Mouse (Mus musculus): Measurements from ENCODE around the gene Nelfb. TPM values are rescaled to one million over a fixed set of nuclear protein-coding genes. Genes with fewer than 3 reads are reported as not detected.

Gene Nelfb
- total RNA-seq, 2 experiments from 2014 or later = 18.2 to 19.5 TPM

DNA sequence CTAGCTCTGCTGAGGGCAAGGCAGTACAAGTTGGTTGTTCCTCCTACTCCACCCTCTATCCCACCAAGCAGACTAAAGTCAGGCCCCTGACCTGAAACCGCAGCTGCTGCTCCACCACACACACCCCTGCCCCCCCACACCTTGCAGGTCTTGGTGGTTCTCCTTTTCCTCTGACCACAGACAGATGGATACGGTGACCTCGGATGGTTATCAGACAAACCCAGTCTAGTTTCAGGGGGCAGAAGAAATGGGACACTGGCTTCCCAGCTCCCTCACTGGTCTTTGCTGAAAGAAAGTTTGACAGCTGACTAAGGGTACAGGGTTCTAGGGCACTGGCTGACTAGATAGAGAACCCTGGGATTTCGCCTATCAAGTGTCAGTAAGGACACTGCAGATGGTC lies 22.1 kb upstream of the Nelfb start:
- intact Hi-C loops (cut with DNase I) = no loop called here
- no peak for DNase-seq

DNA sequence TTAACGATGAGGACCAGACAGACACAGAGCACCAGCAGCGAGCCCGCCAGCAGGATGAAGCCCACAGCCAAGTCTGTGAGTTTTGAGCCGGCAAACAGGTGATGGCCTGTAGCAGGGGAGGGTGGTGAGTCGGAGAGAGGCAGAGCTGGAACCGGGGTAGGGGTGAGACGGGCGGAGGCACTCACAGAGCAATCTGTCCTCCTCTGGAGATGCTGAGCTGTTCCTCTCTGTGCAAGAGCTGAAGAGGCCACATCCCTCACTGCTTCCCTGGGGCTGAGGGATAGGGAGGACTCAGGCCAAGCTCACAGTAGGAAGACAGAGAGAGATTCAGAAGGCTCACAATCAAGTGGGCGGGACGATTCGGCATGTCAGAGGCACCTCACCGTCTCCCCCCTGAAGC lies 19.7 kb upstream of the Nelfb start:
- no peak for DNase-seq
- intact Hi-C loops (cut with DNase I) = no loop called here

DNA sequence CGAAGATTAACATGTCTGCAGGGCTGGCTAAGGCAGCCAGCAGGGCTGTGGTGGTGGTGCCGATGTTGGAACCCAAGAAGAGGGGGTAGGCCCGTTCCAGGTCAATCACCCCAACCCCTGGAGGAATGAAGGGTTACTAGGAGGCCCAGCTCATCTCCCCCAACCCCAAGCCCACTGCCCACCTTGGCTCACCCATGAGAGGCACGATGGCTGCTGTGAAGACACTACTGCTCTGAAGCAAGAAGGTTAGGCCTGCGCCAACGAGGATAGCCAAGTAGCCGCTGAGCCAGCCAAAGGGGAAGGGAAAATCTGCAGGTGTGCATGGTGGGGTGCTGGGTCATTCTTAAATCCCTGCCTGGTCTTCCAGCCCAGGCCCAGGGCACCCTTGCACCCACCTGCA lies 19.3 kb upstream of the Nelfb start:
- intact Hi-C loops (cut with DNase I) = no loop called here
- no peak for DNase-seq

DNA sequence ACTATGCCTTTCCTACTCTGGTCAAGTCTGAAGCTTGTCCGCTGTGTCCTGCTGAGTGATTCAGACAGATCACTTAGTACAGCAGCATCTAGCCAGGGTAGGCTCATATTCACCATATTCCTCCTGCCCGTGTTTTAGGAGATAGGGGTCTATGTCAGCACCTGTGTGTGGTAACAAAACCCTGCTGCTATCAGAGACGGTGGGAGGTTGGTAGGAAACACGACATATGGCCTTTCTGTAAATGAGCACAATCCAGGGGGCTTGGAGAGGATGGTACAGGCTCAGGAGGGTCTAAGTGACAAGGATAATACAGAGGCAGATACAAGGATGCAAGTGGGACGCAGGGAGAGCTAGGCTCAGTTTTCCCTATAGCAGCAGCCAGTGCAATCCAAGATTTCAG lies 18.3 kb upstream of the Nelfb start:
- no peak for DNase-seq
- intact Hi-C loops (cut with DNase I) = no loop called here

DNA sequence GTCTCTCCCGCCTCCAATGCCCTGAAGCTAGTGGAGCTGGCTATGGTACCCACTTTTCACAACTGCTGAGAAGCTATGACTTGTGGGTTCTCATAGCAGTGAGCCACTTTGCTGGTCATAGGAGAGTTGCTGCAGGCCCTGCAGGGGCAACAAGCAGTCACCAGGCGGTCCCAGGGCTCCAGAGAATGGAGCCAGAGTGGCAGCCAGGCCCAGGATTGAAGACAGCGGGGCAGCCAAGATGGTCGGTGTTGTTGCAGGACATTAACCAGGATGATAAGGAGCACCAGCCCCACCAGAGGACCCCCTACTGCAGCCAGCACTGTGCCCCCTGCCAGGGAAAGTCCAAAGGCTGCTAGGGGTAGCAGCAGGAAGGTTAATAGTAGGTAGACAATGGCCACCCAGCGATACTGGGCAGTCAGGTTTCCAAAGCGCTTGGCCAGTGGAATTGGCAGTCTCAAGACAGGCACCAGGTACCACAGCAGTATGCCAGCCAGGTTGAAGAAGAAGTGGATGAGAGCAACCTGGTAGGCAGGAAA lies 17.8 kb upstream of the Nelfb start:
- no peak for DNase-seq
- intact Hi-C loops (cut with DNase I) = loop anchor here (1.0 kb wide), 1 partner anchor 36 kb away; no protein-coding TSS in a partner anchor

DNA sequence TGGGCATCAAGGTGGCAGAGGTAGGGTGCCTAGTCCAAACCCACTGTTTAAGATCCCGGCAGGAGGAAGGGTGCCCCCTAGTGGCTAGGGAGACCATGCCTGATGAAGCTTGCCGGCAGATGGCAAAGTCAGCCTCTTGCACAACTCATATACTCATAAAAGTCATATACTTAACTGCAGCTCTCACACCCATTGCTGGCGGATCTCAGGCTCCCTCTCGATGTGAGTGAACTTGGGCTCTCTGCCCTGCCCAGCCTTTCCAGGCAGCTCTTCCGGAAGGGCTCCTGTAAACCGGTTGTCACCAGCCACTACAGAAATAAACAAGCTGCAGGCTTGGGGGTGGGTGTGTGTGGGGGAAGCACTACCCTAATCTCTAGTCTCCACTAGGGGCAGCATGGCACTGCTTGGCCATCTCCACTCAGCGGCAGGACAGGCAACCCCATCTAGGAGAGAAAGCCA lies 17.2 kb upstream of the Nelfb start:
- intact Hi-C loops (cut with DNase I) = loop anchor here (1.0 kb wide), 1 partner anchor 35 kb away; no protein-coding TSS in a partner anchor

DNA sequence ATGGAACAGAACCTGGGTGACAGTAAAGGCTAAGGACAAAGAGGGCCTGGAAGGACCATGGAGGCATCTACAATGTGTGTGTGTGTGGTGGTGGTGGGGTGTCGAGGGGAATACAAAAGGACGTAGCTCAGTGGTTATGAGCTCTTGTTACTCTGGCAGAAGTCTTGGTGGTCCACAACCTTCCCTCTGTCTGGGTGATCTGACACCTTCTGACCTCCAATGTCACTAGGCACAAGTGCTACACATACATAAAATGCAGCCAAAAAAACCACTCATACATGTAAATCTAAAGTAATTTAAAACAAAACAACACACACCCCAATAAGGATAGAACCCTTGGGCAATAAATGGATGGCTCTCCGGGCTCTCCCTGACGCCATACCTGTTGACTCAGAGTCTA lies 16.1 kb upstream of the Nelfb start:
- no peak for DNase-seq
- intact Hi-C loops (cut with DNase I) = no loop called here

More for the DNA sequence above, 17.2 kb upstream of the Nelfb start:
- DNase-seq = peak; percentile 78 to 85

DNA sequence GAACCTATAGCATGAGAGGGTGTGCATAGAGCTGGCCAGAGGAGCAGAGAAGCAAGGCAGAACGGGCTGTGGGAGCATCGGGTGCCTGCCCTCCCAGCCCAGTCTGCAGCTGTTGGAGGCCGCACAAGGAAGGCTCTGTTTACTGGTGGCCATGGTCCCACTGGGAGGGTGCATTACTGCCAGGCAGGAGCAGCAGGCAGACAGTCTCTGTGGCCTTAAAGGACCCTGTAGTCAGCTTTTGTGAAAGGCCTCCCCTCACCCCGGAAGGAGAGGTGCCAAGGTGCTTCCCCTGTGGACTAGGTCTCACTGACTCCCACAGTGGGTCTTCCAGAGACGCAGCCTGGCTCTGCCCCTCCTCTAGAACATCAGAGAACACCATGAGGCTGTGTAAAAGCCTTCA lies 15.6 kb upstream of the Nelfb start:
- intact Hi-C loops (cut with DNase I) = no loop called here
- peak; percentile 39 to 40 for DNase-seq

DNA sequence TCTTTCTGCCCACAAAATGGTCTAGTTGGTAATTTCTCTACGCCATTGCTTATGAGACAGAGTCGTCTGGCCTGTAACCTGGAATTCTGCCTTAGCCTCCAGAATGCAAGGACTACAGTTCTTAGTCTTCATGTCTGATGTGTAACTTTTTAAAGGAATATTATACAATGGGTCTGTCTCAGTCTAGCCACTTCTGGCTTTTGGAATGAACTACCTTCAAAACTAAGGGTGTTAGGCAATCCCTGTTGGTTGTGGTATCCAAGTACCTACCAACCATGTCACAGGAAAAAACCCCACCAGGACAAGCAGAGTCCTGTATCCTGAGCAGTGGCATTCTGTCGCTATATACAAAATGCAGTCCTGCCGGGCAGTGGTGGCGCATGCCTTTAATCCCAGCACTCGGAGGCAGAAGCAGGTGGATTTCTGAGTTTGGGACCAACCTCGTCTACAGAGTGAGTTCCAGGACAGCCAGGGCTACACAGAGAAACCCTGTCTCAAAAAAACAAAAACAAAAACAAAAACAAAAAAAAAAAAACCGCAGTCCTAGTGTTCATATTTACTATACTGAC lies 14.6 kb upstream of the Nelfb start:
- DNase-seq = no peak
- intact Hi-C loops (cut with DNase I) = no loop called here

DNA sequence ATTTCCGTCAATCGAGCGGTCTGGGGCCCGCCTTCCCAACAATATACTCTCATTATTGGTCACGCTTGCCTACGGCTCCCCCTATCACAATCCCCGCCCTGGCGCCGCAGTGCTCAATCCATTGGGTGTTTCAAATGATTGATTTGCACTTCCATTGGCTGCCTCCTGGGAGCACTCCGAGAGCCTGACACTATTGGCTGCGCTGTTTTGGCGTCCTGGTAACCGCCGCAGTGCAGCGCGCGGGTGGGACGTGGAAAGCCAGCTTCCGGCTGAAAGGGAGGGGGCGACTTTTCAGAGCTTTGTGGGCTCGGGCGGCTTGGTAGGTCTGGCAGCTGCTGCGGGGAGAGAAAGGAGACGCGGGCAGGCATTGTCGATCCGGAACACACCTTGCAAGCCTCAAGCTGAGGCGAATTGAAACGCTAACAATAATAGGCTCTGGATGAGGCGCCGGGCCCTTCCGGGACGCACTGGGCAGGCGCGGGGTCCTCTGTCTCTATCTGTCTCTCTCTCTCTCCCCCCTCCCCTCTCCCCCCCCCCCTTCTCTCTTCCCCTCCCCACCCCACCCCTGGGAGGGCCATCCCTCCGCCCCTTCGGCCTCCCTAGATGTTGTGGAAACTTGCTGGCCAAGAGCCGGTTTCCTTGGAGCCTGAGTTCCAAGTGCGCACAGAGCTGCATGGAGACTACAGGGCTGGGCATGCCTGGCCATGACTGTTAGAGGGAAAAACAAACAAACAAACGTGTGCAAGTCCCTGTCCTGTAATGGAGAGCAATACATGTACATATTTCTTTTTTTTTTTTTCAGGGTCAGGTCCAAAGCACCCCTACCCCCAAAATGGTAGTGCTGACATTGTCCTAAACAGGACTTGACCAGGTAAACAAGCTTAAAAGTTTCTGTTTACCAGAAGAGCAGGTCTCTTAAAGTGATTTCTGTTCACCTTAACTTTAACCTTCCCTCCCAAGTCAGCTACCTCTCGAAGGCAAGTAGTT lies 13.8 kb upstream of the Nelfb start:
- DNase-seq = peak; percentile 94 to 99
- intact Hi-C loops (cut with DNase I) = no loop called here

DNA sequence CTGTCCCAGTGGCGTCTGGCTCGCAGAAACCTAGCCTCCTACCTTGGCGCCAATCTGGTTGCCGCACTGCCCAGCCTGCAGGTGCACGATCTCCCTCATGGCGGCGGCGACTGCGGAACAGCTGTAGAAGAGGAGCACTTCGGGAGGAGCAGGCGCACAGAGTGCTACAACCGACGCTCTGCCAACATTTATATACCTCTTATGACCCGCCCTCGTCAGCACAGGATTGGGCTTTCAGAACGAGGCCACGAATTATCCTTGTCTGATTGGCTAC lies 13.1 kb upstream of the Nelfb start, which contains the start of gene Tubb4b:
Gene Tubb4b (minus strand): TSS at position 211 of the 274 bp plus-strand sequence.
- no peak for DNase-seq
- intact Hi-C loops (cut with DNase I) = no loop called here

DNA sequence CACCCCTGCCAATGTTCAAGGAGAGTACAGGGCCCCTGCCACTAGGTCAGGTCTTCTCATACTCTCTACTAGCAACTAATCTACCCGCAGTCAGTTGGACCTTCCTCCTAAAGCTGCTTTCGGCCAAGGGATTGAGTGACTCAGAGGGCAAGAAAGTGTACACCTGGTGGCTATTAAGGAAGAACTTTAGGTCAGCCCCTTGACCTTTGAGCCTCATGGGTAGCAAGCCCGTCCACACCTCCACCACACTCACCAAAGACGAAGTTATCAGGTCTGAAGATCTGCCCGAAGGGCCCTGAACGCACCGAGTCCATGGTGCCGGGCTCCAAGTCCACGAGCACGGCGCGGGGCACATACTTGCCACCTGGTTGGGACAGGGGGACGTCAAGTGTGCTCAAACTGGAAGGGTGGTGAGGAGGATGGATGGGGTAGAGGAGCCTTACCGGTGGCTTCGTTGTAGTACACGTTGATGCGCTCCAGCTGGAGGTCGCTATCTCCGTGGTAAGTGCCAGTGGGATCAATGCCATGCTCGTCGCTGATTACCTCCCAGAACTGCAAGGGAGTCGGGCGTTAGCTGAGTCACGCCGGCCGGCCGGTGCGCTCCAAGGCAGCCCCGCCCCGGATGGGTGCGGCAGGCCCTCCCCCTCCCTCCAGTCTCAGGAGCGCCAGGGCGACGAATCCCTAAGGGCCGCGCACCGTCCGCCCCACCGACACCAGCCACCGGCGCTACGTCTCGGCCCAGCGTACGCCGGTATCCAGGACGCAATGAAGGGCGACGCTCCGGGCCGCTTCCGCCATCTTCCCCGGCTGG lies 12.6 kb upstream of the Nelfb start:
- DNase-seq = peak; percentile 72 to 78
- intact Hi-C loops (cut with DNase I) = no loop called here

DNA sequence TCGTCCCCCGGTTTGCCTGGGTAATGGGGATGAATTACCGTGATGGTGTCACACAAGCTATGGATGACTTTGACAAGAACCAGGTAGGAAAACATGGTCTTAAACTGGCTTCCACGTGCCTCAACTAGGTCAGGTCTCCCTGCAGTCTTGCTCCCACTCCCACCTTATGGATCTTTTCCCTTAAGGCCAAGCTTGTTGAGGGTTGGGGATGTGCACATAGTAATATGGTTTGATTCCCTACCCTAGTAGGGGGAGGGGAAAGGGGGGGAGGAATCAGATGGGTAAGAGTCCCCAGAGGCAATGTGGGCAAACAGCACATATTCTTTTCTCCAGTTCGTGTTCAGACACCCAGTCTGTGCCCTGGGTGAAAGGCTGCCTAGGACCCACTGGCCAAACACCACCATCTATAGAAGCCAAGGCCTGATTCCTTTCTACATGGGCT lies 10.1 kb upstream of the Nelfb start:
- no peak for DNase-seq
- intact Hi-C loops (cut with DNase I) = no loop called here

DNA sequence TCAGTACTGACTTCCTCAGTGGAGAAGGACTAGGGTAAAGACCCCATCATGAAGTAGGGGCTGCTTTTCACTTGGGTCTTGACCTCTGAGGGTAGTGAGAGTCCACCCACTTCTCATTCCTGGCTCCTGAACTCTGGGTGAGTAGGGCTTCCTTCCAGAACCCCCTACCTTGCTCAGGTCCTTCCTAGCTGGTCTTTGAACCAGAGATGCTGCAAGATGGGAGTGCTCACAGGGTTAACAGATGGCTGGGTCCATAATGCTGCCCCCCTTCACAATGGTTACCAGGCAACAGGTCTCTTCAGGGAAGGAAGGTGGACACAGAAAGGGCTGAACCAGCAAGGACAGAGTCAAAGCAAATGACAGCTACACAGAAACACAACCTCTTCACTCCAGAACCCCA lies 7.2 kb upstream of the Nelfb start, which contains the start of gene Fam166a:
Gene Fam166a (plus strand): TSS at position 301 of the 400 bp plus-strand sequence.
- no peak for DNase-seq
- intact Hi-C loops (cut with DNase I) = no loop called here

DNA sequence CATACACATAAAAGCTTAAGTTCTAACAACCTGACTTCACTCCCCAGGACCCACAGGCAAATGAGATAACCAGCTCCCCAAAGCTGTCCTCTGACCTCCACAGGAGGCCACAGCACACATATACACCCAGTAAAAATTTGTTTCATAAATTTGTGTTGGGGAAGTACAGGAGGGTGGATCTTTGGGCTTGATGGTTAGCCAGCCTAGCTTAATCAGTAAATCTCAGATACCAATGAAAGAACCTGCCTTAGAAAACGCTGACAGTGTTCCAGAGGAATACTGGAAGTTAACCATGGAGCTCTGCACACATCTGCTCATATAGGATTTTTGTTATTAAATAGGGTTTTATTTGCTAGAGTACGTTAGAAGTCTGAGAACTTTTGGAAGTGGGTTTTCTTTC lies 6.4 kb upstream of the Nelfb start:
- DNase-seq = no peak
- intact Hi-C loops (cut with DNase I) = no loop called here

DNA sequence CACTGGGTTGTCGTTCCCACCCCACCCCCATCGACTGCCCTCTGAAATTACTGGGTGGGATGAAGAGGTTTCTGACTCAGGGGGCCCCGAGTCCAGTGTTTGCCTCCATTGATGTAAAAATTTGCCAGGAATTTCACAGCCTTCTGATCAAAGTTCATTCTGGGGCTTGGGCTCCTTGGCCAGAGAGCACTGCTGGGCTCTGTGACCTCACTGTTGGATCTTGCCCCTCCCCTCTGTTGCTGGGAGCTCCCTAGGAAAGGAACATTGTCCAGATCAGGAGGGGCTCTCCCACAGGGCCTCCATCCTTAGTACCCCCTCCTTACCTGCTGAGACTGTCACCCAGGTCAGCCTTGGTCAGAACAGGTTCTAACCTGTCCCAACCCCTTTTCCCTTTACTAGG lies 3.2 kb upstream of the Nelfb start, which contains the start of gene Stpg3:
Gene Stpg3 (minus strand): TSS at position 194 of the 400 bp plus-strand sequence.
- DNase-seq = no peak
- intact Hi-C loops (cut with DNase I) = no loop called here

DNA sequence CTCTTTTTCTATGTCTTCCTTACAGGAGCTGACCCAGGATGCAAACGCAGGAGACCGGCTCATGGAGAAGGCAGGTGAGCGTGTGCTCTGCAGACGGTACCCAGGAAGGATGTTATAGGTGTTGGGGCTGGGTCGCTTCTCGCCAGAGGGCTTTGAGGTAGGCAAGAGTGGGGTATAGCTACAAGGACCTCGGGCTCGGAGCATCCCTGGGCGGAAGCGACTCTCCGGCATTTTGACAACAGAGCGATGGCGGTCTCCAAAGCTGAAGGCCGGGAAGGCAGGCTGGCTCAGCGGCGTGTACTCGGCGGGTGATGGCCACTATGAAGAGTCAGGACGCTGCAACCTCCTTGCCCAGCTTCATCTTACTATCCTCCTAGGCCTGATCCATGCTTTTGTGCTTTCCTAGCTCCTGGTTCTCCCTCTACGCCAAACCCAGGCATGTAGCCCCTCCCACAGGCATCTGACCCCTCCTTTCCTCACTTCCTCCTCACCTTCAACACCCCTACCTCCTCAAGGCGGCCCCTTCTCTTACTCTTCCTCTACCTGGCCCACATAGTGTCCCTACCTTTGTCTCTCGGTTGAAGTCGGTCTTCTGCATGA lies 2.1 kb upstream of the Nelfb start:
- intact Hi-C loops (cut with DNase I) = no loop called here
- DNase-seq = no peak

DNA sequence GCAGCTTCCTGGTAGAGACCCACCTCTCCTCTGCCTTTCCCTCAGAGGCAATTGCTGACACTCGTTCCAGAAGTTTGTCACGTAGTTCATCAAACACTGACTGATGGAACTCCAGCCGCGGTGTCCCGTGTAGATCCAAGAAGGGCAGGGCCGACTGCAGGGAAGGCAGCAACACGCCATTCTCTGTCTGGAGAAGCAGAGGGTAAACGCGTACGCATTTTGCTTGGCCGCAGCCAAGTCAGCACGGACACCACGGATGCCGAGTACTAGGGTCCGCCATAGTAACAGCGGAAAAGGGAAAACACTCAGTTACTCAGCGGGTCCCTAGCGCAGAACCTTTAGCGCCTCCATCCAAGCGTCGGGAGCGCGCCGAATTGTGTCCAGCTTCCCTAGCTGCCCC lies 603 bp downstream of the Nelfb start:
- intact Hi-C loops (cut with DNase I) = no loop called here
- DNase-seq = no peak

DNA sequence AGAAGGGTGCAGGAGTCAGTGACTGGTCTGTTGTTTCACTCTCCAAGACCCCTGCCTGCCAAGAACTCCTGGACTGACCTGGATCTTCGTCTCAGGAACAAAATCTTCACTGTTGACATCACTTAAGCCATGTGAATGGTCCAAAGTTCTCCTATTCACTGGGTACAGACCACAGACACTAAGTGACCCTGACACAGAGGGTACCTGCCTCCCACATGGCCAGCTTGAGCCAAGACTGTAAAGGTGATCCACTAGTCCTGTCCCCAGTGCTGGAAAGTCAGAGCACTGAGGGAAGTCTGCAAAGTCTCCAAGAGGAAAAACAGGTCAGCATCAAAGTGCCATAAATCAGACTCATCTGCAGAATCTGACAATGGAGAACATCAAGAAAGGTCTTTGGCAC lies 3.7 kb downstream of the Nelfb start:
- no peak for DNase-seq
- intact Hi-C loops (cut with DNase I) = no loop called here

DNA sequence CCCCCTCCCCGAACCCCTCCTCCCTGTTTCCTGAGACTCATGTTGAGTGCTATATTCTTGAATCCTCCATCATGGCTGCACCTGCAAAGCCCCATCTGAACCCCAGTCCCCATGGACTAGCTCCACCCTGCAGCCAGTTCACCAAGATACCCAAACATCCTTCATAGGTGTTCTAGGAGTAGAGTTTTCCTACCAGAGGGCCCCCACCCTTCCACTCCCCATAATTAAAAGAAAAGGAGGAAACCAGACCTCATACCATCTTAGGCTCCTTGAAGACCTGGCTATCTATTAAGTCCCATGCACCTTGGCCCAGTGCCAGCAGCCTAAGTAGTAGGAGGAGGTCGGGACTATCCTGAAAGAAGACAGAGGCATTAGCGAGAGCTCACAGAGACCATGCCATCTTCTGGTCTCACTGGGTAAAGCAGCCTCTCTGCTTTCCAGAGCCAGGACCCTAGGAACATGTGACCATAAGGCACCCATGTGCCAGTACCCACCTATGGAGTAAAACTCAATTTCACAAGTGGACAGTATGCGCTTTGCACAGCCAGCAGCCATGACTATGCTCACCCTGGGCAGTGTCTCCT lies 7.6 kb downstream of the Nelfb start:
- DNase-seq = no peak
- intact Hi-C loops (cut with DNase I) = no loop called here

Data from gastrocnemius, postnatal 36 days (tissue).